Mouse (Mus musculus): ENCODE measurements around the gene Tyrobp. TPM values are rescaled to one million over a fixed set of nuclear protein-coding genes. Genes with fewer than 3 reads are reported as not detected.

Gene Tyrobp
- polyA plus RNA-seq, 1 experiment from 2014 or later = 15.7 TPM

GRCm38 (mm10) chr7:30454259-30454658 is 40.7 kb downstream of the Tyrobp start:
- Histone ChIP-seq H3K9me3 (replicated peaks) (0 out of 2 replicates have a peak, but pooled peaks cover 2% of the 10 kb centered on the region), H3K27ac (replicated peaks) (no peak overlapping the region), H3K36me3 (no peaks in the 10 kb centered on the region), H3K4me1 (peaks cover 42% of the 10 kb centered on the region), H3K27me3 (ENCODE audit: low read depth, poor library complexity, severe bottlenecking) (peaks cover 97% of the 10 kb centered on the region), H3K4me3 (peak overlapping the region; percentile 19; the same call in 1 of the 2 replicates)
- 8% methylated on average over 6 of the region's 6 CpGs for WGBS
- no peak for DNase-seq (ENCODE audit: low spot score)

- no peak for DNase-seq (ENCODE audit: low spot score)
- no peaks in the 10 kb centered on the region for H3K36me3 ChIP-seq
- H3K4me1 ChIP-seq = peaks cover 45% of the 10 kb centered on the region
- 2% methylated on average over 9 of the region's 9 CpGs for WGBS
- peaks cover 100% of the 10 kb centered on the region for H3K27me3 ChIP-seq (ENCODE audit: low read depth, poor library complexity, severe bottlenecking)
- 0 out of 2 replicates have a peak, but pooled peaks cover 2% of the 10 kb centered on the region for H3K9me3 ChIP-seq (replicated peaks)
- peak overlapping the region; percentile 52 for H3K27ac ChIP-seq (replicated peaks)
- H3K4me3 ChIP-seq = peak overlapping the region; percentile 48
Measured at GRCm38 (mm10) chr7:30456487-30456886, 42.9 kb downstream of the Tyrobp start.

DNA sequence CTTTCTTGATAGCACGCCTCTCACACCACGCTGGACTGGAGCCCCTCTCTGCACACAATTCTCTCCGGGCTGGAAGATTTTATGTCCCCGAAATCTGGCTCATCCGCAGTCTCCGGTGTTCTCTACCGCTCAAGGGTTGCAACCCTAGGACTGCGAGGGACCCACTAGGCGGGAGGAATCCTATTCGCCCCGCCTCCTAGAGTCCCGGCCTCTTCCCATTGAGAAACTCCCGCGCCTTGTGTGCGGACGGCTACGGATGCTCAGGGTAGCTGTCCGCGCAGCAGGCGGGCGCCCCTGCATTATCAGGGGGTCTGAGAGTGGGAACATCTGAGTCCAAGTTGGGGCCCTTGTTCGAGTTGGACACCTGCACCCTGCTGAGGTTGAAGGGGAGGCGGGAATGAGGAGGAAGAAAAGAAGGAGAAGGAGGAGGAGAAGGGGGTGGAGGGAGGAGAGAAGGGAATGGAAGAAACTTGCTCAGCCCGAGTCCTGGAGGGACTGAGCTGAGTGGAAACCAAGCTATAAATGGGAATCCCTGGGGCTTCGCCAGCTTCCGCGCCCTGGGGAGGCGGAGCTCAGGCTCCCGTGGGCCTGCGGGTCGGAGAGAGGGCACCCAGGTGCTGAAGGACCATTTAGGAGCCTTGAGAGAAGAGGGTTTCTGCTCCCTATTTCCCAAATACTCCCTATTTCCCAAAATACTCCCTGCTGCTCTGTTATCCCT is 43.5 kb downstream of the Tyrobp start:
- Histone ChIP-seq H3K27ac (replicated peaks) (peak overlapping the region; percentile 52), H3K36me3 (no peaks in the 10 kb centered on the region), H3K4me1 (peaks cover 45% of the 10 kb centered on the region), H3K4me3 (peak overlapping the region; percentile 48), H3K9me3 (replicated peaks) (0 out of 2 replicates have a peak, but pooled peaks cover 2% of the 10 kb centered on the region), H3K27me3 (ENCODE audit: low read depth, poor library complexity, severe bottlenecking) (peaks cover 100% of the 10 kb centered on the region)
- DNase-seq (ENCODE audit: low spot score) = peak; percentile 44
- WGBS = under 1% methylated on average over 31 of the region's 31 CpGs

DNA sequence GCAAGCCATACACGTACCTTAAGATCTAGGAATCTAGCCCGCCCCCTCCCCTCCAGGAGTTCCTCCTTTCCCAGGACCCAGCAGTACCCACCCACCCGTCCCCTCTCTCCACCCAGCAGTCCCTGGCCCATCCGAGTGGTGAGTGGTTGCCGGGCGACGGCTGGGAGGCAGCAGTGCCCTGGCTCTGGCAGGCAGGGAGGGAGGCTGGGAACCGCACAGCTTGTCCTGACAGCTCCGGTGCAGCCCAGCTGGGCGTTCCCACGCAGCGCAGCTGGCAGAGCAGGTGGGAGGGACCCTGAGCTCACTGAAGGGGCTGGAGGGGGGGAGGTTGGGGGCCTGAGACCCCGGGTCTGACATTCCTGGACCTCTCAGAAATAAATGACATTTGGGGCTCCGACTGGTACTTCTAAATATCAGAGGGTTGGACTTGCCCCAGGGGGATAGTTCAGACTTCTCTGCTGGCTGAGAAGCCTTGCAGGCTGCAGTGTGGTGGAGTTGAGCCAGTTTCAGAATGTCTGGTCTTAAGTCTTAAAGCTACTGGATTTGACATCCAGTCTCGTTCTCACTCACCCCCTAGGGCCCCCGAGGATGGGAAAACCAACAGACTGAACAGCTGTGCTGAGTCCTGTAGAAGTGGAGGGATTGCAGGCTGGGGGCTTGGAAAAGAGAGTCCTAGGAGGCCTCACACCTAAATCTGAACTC is 44.2 kb downstream of the Tyrobp start, which contains the start of the genes Kirrel2 and Nphs1:
Gene Kirrel2 (minus strand): TSS at position 62 of the 702 bp plus-strand sequence.
Gene Nphs1 (plus strand): TSS at position 687 of the 702 bp plus-strand sequence.
- Histone ChIP-seq H3K36me3 (no peaks in the 10 kb centered on the region), H3K9me3 (replicated peaks) (0 out of 2 replicates have a peak, but pooled peaks cover 2% of the 10 kb centered on the region), H3K4me1 (peaks cover 45% of the 10 kb centered on the region), H3K27me3 (ENCODE audit: low read depth, poor library complexity, severe bottlenecking) (peaks cover 100% of the 10 kb centered on the region), H3K4me3 (peak within 1 kb of the TSS; percentile 48), H3K27ac (replicated peaks) (peak within 1 kb of the TSS; percentile 52)
- 2% methylated on average over 16 of the region's 16 CpGs for WGBS
- DNase-seq (ENCODE audit: low spot score) = peak; percentile 76

GRCm38 (mm10) chr7:30459484-30459883 is 45.9 kb downstream of the Tyrobp start:
- WGBS = 35% methylated on average over 6 of the region's 6 CpGs
- no peak overlapping the region for H3K4me3 ChIP-seq

DNA sequence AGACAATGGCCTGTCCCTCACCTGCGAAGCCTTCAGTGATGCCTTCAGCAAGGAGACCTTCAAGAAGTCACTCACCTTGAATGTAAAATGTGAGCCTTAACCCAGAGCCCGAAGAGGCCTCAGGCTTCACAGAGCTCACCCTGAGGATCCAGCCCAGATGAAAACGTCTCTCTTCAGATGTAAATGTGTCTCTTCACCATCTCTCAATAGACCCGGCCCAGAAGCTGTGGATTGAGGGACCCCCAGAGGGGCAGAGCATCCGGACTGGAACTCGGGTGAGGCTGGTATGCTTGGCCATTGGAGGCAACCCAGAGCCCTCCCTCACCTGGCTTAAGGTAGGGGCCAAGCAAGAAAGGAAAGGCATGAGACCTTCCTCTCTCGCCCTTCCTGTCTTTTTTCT is 50.0 kb downstream of the Tyrobp start:
- Histone ChIP-seq H3K9me3 (replicated peaks) (no peaks in the 10 kb centered on the region), H3K27ac (replicated peaks) (no peak overlapping the region), H3K4me3 (no peak overlapping the region), H3K27me3 (ENCODE audit: low read depth, poor library complexity, severe bottlenecking) (peaks cover 100% of the 10 kb centered on the region), H3K4me1 (peaks cover 19% of the 10 kb centered on the region), H3K36me3 (no peaks in the 10 kb centered on the region)
- DNase-seq (ENCODE audit: low spot score) = no peak
- 26% methylated on average over 7 of the region's 7 CpGs for WGBS

More at GRCm38 (mm10) chr7:30459484-30459883, 45.9 kb downstream of the Tyrobp start:
- no peak for DNase-seq (ENCODE audit: low spot score)
- Histone ChIP-seq H3K27me3 (ENCODE audit: low read depth, poor library complexity, severe bottlenecking) (peaks cover 100% of the 10 kb centered on the region), H3K4me1 (peaks cover 32% of the 10 kb centered on the region), H3K36me3 (no peaks in the 10 kb centered on the region), H3K9me3 (replicated peaks) (0 out of 2 replicates have a peak, but pooled peaks cover 2% of the 10 kb centered on the region), H3K27ac (replicated peaks) (no peak overlapping the region)

- Histone ChIP-seq H3K36me3 (no peaks in the 10 kb centered on the region), H3K27ac (replicated peaks) (no peak overlapping the region), H3K9me3 (replicated peaks) (no peaks in the 10 kb centered on the region), H3K4me1 (peaks cover 17% of the 10 kb centered on the region), H3K4me3 (no peak overlapping the region), H3K27me3 (ENCODE audit: low read depth, poor library complexity, severe bottlenecking) (peaks cover 97% of the 10 kb centered on the region)
- no peak for DNase-seq (ENCODE audit: low spot score)
- 14% methylated on average over 4 of the region's 4 CpGs for WGBS
Measured at GRCm38 (mm10) chr7:30463996-30464395, 50.4 kb downstream of the Tyrobp start.

GRCm38 (mm10) chr7:30464816-30465300 is 51.3 kb downstream of the Tyrobp start:
- no peak overlapping the region for H3K4me3 ChIP-seq
- whole genome bisulfite sequencing = 19% methylated on average over 6 of the region's 6 CpGs
- no peak overlapping the region for H3K27ac ChIP-seq (replicated peaks)
- peaks cover 11% of the 10 kb centered on the region for H3K4me1 ChIP-seq
- no peak for DNase-seq (ENCODE audit: low spot score)
- peaks cover 90% of the 10 kb centered on the region for H3K27me3 ChIP-seq (ENCODE audit: low read depth, poor library complexity, severe bottlenecking)
- no peaks in the 10 kb centered on the region for H3K36me3 ChIP-seq
- H3K9me3 ChIP-seq (replicated peaks) = no peaks in the 10 kb centered on the region

Other genes starting within 250 kb of the Tyrobp start
- 17.0 and 21.2 TPM in 2 replicates for gene Zfp146, start 244.0 kb upstream of the Tyrobp start, polyA plus RNA-seq (2016; fragmentation: Nextera tagmentation; extraction: Ambion mirVana)
- gene Cox7a1, start 229.6 kb upstream of the Tyrobp start, polyA plus RNA-seq (2016; fragmentation: Nextera tagmentation; extraction: Ambion mirVana) = 4.1 and 7.2 TPM in 2 replicates
- gene Capns1, start 214.9 kb upstream of the Tyrobp start, polyA plus RNA-seq (2016; fragmentation: Nextera tagmentation; extraction: Ambion mirVana) = 52.1 and 55.5 TPM in 2 replicates
- gene Polr2i, start 181.8 kb upstream of the Tyrobp start, polyA plus RNA-seq (2016; fragmentation: Nextera tagmentation; extraction: Ambion mirVana) = 155 and 162 TPM in 2 replicates
- gene Tbcb, start 181.5 kb upstream of the Tyrobp start, polyA plus RNA-seq (2016; fragmentation: Nextera tagmentation; extraction: Ambion mirVana) = 274 and 283 TPM in 2 replicates
- gene Ovol3, start 178.0 kb upstream of the Tyrobp start, polyA plus RNA-seq (2016; fragmentation: Nextera tagmentation; extraction: Ambion mirVana) = not detected in 2 replicates
- gene Thap8, start 133.7 kb upstream of the Tyrobp start, polyA plus RNA-seq (2016; fragmentation: Nextera tagmentation; extraction: Ambion mirVana) = 0.32 and 0.55 TPM in 2 replicates
- 18.0 and 21.6 TPM in 2 replicates for gene Wdr62, start 133.3 kb upstream of the Tyrobp start, polyA plus RNA-seq (2016; fragmentation: Nextera tagmentation; extraction: Ambion mirVana)
- 54.9 and 76.3 TPM in 2 replicates for gene Clip3, start 122.0 kb upstream of the Tyrobp start, polyA plus RNA-seq (2016; fragmentation: Nextera tagmentation; extraction: Ambion mirVana)
- 95.4 and 96.9 TPM in 2 replicates for gene Alkbh6, start 105.0 kb upstream of the Tyrobp start, polyA plus RNA-seq (2016; fragmentation: Nextera tagmentation; extraction: Ambion mirVana)
- gene Syne4, start 99.0 kb upstream of the Tyrobp start, polyA plus RNA-seq (2016; fragmentation: Nextera tagmentation; extraction: Ambion mirVana) = 13.7 and 14.8 TPM in 2 replicates
- gene E130208F15Rik, start 92.0 kb upstream of the Tyrobp start, polyA plus RNA-seq (2016; fragmentation: Nextera tagmentation; extraction: Ambion mirVana) = 2.6 and 4.6 TPM in 2 replicates
- 19.3 and 22.5 TPM in 2 replicates for gene Sdhaf1, start 89.9 kb upstream of the Tyrobp start, polyA plus RNA-seq (2016; fragmentation: Nextera tagmentation; extraction: Ambion mirVana)
- 5.4 and 6.2 TPM in 2 replicates for gene Lrfn3, start 51.0 kb upstream of the Tyrobp start, polyA plus RNA-seq (2016; fragmentation: Nextera tagmentation; extraction: Ambion mirVana)
- gene Hcst, start 6.1 kb downstream of the Tyrobp start, polyA plus RNA-seq (2016; fragmentation: Nextera tagmentation; extraction: Ambion mirVana) = 0.35 TPM in 1 of 2 replicates, not detected in the other
- gene Nfkbid, start 8.0 kb downstream of the Tyrobp start, polyA plus RNA-seq (2016; fragmentation: Nextera tagmentation; extraction: Ambion mirVana) = 1.4 and 1.5 TPM in 2 replicates
- gene Aplp1, start 31.8 kb downstream of the Tyrobp start, polyA plus RNA-seq (2016; fragmentation: Nextera tagmentation; extraction: Ambion mirVana) = 69.6 and 124 TPM in 2 replicates
- gene Kirrel2, start 43.9 kb downstream of the Tyrobp start, polyA plus RNA-seq (2016; fragmentation: Nextera tagmentation; extraction: Ambion mirVana) = 1.7 and 1.9 TPM in 2 replicates
- 0.16 and 0.23 TPM in 2 replicates for gene Nphs1, start 44.6 kb downstream of the Tyrobp start, polyA plus RNA-seq (2016; fragmentation: Nextera tagmentation; extraction: Ambion mirVana)
- not detected in 2 replicates for gene Prodh2, start 79.9 kb downstream of the Tyrobp start, polyA plus RNA-seq (2016; fragmentation: Nextera tagmentation; extraction: Ambion mirVana)
- gene Arhgap33, start 121.3 kb downstream of the Tyrobp start, polyA plus RNA-seq (2016; fragmentation: Nextera tagmentation; extraction: Ambion mirVana) = 36.6 and 62.0 TPM in 2 replicates
- 6.1 and 6.2 TPM in 2 replicates for gene Hspb6, start 138.4 kb downstream of the Tyrobp start, polyA plus RNA-seq (2016; fragmentation: Nextera tagmentation; extraction: Ambion mirVana)
- gene Proser3, start 138.5 kb downstream of the Tyrobp start, polyA plus RNA-seq (2016; fragmentation: Nextera tagmentation; extraction: Ambion mirVana) = 13.4 and 17.1 TPM in 2 replicates
- gene Lin37, start 146.1 kb downstream of the Tyrobp start, polyA plus RNA-seq (2016; fragmentation: Nextera tagmentation; extraction: Ambion mirVana) = 45.9 and 46.7 TPM in 2 replicates
- gene U2af1l4, start 149.5 kb downstream of the Tyrobp start, polyA plus RNA-seq (2016; fragmentation: Nextera tagmentation; extraction: Ambion mirVana) = 93.2 and 99.5 TPM in 2 replicates
- gene Gm49396, start 149.6 kb downstream of the Tyrobp start, polyA plus RNA-seq (2016; fragmentation: Nextera tagmentation; extraction: Ambion mirVana) = 17.0 and 19.6 TPM in 2 replicates
- gene Psenen, start 149.9 kb downstream of the Tyrobp start, polyA plus RNA-seq (2016; fragmentation: Nextera tagmentation; extraction: Ambion mirVana) = 131 and 133 TPM in 2 replicates
- gene Igflr1, start 151.7 kb downstream of the Tyrobp start, polyA plus RNA-seq (2016; fragmentation: Nextera tagmentation; extraction: Ambion mirVana) = 4.4 and 7.2 TPM in 2 replicates
- 7.4 and 10.6 TPM in 2 replicates for gene Kmt2b, start 175.0 kb downstream of the Tyrobp start, polyA plus RNA-seq (2016; fragmentation: Nextera tagmentation; extraction: Ambion mirVana)
- gene Zbtb32, start 185.1 kb downstream of the Tyrobp start, polyA plus RNA-seq (2016; fragmentation: Nextera tagmentation; extraction: Ambion mirVana) = 0.26 and 0.61 TPM in 2 replicates
- 0.44 and 0.79 TPM in 2 replicates for gene Upk1a, start 199.1 kb downstream of the Tyrobp start, polyA plus RNA-seq (2016; fragmentation: Nextera tagmentation; extraction: Ambion mirVana)
- 779 and 792 TPM in 2 replicates for gene Cox6b1, start 212.4 kb downstream of the Tyrobp start, polyA plus RNA-seq (2016; fragmentation: Nextera tagmentation; extraction: Ambion mirVana)
- not detected in 2 replicates for gene Etv2, start 222.1 kb downstream of the Tyrobp start, polyA plus RNA-seq (2016; fragmentation: Nextera tagmentation; extraction: Ambion mirVana)
- 140 and 145 TPM in 2 replicates for gene Rbm42, start 236.6 kb downstream of the Tyrobp start, polyA plus RNA-seq (2016; fragmentation: Nextera tagmentation; extraction: Ambion mirVana)

All from midbrain, embryonic 10.5 days (tissue).